Mouse (Mus musculus) spleen, adult 2 months (tissue): ENCODE results near the gene Bcl2l12. TPM values are rescaled to one million over a fixed set of nuclear protein-coding genes. Genes with fewer than 3 reads are reported as not detected.
"Not testable (repeated sequence)": the region's sequence is repeated elsewhere in the genome, so short reads cannot be mapped to it uniquely, and the experiment has no call there.

Experiments
- DNase-seq, 2 experiments: peaks; one replicate each; pipeline versions ENCODE4 v3.0.0 to v3.0.0-alpha.2; 2012 to 2021; ENCODE audit warnings: low spot score in 2 of 2, low read depth in 1 of 2
- H3K27ac ChIP-seq: fragments of 200-500 bp; 2 replicates; pipeline ENCODE4 v1.5.1; 2012; ENCODE audit warnings: low read length, inconsistent platforms; ENCODE audit not compliant: insufficient read depth
- H3K27me3 ChIP-seq: fragments of 200-500 bp; 2 replicates; pipeline ENCODE4 v1.6.1; 2012; ENCODE audit warnings: mild to moderate bottlenecking, moderate library complexity, low read length, inconsistent platforms; ENCODE audit not compliant: control insufficient read depth, insufficient read depth
- H3K36me3 ChIP-seq: fragments of 200-500 bp; 2 replicates; pipeline ENCODE4 v1.6.1; 2012; ENCODE audit warnings: mild to moderate bottlenecking, low read length, inconsistent platforms; ENCODE audit not compliant: control insufficient read depth, insufficient read depth
- H3K4me1 ChIP-seq: fragments of 200-500 bp; 2 replicates; pipeline ENCODE4 v1.6.1; 2011; ENCODE audit warnings: inconsistent platforms; ENCODE audit not compliant: control insufficient read depth, insufficient read depth, insufficient read length
- H3K4me3 ChIP-seq: fragments of 200-500 bp; 2 replicates; pipeline ENCODE4 v1.5.1; 2011; ENCODE audit warnings: mild to moderate bottlenecking, inconsistent platforms; ENCODE audit not compliant: insufficient read depth, insufficient read length; ENCODE audit errors: extremely low read depth
- CTCF ChIP-seq: fragments of 200-500 bp; IDR thresholded peaks from 2 replicates; pipeline ENCODE4 v1.5.1; 2011; ENCODE audit warnings: mild to moderate bottlenecking, inconsistent platforms; ENCODE audit not compliant: insufficient read depth, insufficient read length, insufficient replicate concordance; ENCODE audit errors: extremely low read depth
- POLR2A ChIP-seq: fragments of 200-500 bp; IDR thresholded peaks from 2 replicates; pipeline ENCODE4 v1.6.1; 2011; ENCODE audit warnings: low read depth, low read length, inconsistent platforms
- WGBS: fragments of 180-500 bp; shearing (Covaris S2); methylation state at CpG from one replicate; pipeline ENCODE4 v1.1.7; 2018; 5-methylcytosine and 5-hydroxymethylcytosine counted together
- polyA plus RNA-seq: library from polyadenylated mRNA; depleted of rRNA; stranded (reverse); fragments of >200 nt; gene quantifications from 2 replicates; pipeline ENCODE4 v1.2.3, GENCODE M21; 2012

Bcl2l12 gene
- polyA plus RNA-seq, 1 experiment: 33.2 TPM

- Histone ChIP-seq H3K4me3 (no peak overlapping the region), H3K4me1 (no peaks in the 10 kb centered on the region), H3K27me3 (no peaks in the 10 kb centered on the region), H3K36me3 (peaks cover 33% of the 10 kb centered on the region), H3K27ac (no peak overlapping the region)
- no peak for DNase-seq
- TF ChIP-seq POLR2A (no peak), CTCF (no peak)
- WGBS: 96% methylated on average over 9 of the region's 9 CpGs
These were observed 29.2 kb upstream of the Bcl2l12 start for GRCm38 (mm10) chr7:45027761-45028160.

DNA sequence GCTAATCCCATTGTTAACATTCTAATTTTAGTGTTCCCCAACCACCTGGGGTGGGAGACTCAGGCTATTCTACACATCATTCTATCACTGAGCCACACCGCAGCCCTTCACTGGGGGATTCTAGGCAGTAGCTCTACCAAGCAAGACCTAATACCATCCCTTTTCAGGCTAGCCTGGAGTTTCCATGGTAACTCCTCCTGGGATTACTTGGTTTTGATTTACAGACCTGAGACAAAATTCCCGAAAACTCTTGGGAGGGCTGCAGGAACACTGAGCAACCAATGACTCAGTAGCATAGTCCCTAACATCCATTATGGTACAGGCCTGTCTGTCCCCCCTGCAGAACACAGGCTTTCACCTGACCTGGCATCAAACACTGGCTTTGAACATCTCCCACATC lies 27.7 kb upstream of the Bcl2l12 start:
- Histone ChIP-seq H3K27ac (no peak overlapping the region), H3K4me3 (no peak overlapping the region), H3K27me3 (no peaks in the 10 kb centered on the region), H3K36me3 (peaks cover 27% of the 10 kb centered on the region), H3K4me1 (no peaks in the 10 kb centered on the region)
- DNase-seq: no peak
- 88% methylated on average over 2 of the region's 2 CpGs for WGBS
- TF ChIP-seq POLR2A (no peak), CTCF (no peak)

- no peak for DNase-seq
- Histone ChIP-seq H3K27ac (no peak overlapping the region), H3K4me1 (no peaks in the 10 kb centered on the region), H3K4me3 (no peak overlapping the region), H3K27me3 (no peaks in the 10 kb centered on the region), H3K36me3 (peaks cover 22% of the 10 kb centered on the region)
- 70% methylated on average over 8 of the region's 8 CpGs for WGBS
- TF ChIP-seq POLR2A (no peak), CTCF (no peak)
These were observed 27.2 kb upstream of the Bcl2l12 start for GRCm38 (mm10) chr7:45025601-45026220.

DNA sequence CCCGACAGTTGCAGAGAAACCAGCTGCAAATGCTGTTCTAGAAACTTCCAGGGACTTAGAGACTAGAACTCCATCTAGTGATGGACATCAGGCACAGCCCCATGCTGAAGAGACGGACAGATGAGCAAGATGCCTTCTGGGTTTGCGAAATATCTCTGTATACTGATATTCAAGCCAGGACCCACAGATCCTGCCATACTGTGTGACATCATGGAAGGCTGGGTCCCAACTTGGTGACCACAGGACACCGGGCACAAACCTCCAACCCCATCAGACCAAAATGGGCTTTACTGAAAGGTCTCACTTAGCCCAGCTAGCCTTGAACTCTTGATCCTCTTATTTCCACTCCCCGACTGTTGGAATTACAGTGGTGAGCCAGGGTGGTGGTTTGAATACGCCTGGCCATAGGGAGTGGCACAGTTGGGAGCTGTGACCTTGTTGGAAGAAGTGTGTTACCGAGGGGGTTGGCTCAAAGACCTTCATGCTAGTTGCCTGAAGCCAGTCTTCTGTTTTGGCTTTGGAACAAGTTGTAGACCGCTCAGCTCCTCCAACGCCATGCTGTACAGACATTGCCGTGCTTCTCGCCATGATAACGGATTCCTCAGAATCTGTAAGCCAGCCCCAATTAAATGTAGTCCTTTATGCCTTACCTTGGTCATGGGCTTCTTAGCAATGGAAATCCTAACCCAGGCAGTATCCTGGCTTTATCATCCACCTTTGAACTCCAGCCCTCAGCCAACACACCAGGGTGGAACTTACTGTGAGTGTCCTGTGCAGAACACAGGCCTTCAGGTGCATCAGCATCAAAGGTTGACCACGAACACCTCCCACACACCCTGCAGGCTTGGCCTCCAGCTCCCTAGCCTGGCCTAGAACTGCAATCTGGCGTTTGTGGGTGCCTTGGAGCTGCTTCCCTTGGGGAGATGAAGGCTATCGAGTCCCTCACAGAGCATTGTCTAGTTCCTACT lies 26.1 kb upstream of the Bcl2l12 start:
- H3K36me3 ChIP-seq: peaks cover 14% of the 10 kb centered on the region
- no peak for DNase-seq
- H3K27me3 ChIP-seq: no peaks in the 10 kb centered on the region
- H3K4me1 ChIP-seq: no peaks in the 10 kb centered on the region
- TF ChIP-seq CTCF: no peak
- WGBS: 77% methylated on average over 15 of the region's 15 CpGs
- H3K4me3 ChIP-seq: no peak overlapping the region
- no peak overlapping the region for H3K27ac ChIP-seq

- 64% methylated on average over 5 of the region's 5 CpGs for WGBS
- DNase-seq, H3K4me3 ChIP-seq, H3K27me3 ChIP-seq, H3K4me1 ChIP-seq, H3K27ac ChIP-seq: not testable (repeated sequence)
- peaks cover 11% of the 10 kb centered on the region for H3K36me3 ChIP-seq
These were observed 25.2 kb upstream of the Bcl2l12 start for GRCm38 (mm10) chr7:45023711-45024110.

DNA sequence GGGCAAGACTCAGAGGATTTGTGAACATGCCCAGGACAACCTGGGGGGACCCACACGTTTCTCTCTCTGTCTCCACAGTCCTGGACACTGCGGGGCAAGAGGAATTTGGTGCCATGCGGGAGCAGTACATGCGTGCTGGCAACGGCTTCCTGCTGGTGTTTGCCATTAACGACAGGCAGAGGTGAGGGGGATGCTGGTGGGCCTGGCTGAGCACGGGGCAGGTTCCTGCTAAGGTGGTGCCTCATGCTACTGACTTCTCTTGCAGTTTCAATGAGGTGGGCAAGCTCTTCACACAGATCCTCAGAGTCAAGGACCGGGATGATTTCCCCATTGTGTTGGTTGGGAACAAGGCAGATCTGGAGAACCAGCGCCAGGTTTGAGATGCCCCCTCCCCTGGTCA lies 21.7 kb upstream of the Bcl2l12 start:
- 92% methylated on average over 9 of the region's 9 CpGs for WGBS
- no peak overlapping the region for H3K27ac ChIP-seq
- no peak for TF ChIP-seq CTCF
- no peak for TF ChIP-seq POLR2A

More for the DNA sequence above, 21.7 kb upstream of the Bcl2l12 start:
- Histone ChIP-seq H3K27me3 (no peaks in the 10 kb centered on the region), H3K4me3 (no peak overlapping the region), H3K36me3 (no peaks in the 10 kb centered on the region; the same call in 1 of the 2 replicates), H3K4me1 (peaks cover 13% of the 10 kb centered on the region; the same call in 1 of the 2 replicates)
- no peak for DNase-seq
